Mouse (Mus musculus) erythroblast, embryonic 14.5 days (primary cell): Measurements from ENCODE around the gene Bicral.

Source experiments
- GATA1 ChIP-seq: IDR thresholded peaks from 2 replicates; pipeline ENCODE4 v1.6.1; 2012; ENCODE audit warnings: low read length, inconsistent platforms, mixed read lengths
- TAL1 ChIP-seq: IDR thresholded peaks from 3 replicates; pipeline ENCODE4 v1.6.1; 2012; ENCODE audit warnings: low read length, inconsistent platforms, mixed read lengths

- TF ChIP-seq GATA1 (no peak), TAL1 (no peak)
Measured at GRCm38 (mm10) chr17:46809131-46809830, 49.0 kb downstream of the Bicral start.
